Mouse (Mus musculus) heart, postnatal 0 days (tissue): Measurements from ENCODE around the gene C1rl.
"Not testable (repeated sequence)": the region's sequence is repeated elsewhere in the genome, so short reads cannot be mapped to it uniquely, and the experiment has no call there.

Experiments
- CTCF ChIP-seq: IDR thresholded peaks from 2 replicates; pipeline ENCODE4 v1.5.1; 2016; ENCODE audit warnings: antibody characterized with exemption, control low read depth, low read depth
- EP300 ChIP-seq: IDR thresholded peaks from 2 replicates; pipeline ENCODE4 v1.6.1; 2016; ENCODE audit warnings: antibody characterized with exemption, low read depth

- not testable (repeated sequence) for TF ChIP-seq CTCF, EP300
These were observed 16.3 kb downstream of the C1rl start for GRCm38 (mm10) chr6:124509192-124509591.
